Mouse (Mus musculus): ENCODE data around the gene Chst15. TPM values are rescaled to one million over a fixed set of nuclear protein-coding genes. Genes with fewer than 3 reads are reported as not detected.
A peak's percentile ranks its signal among the peaks of the same experiment; 100 is the strongest.

The Chst15 gene
- polyA plus RNA-seq, 1 experiment from 2014 or later, result 21.2 TPM

- Histone ChIP-seq H3K27ac (peak overlapping the region; percentile 62), H3K36me3 (no peaks in the 10 kb centered on the region), H3K4me2 (no peak overlapping the region), H3K4me1 (replicated peaks) (peaks cover 40% of the 10 kb centered on the region), H3K27me3 (peaks cover 8% of the 10 kb centered on the region; the same call in 1 of the 2 replicates), H3K4me3 (replicated peaks) (no peak overlapping the region), H3K9ac (replicated peaks) (no peak overlapping the region; the same call in 1 of the 2 replicates), H3K9me3 (peaks cover 5% of the 10 kb centered on the region; the same call in 1 of the 2 replicates)
- no peak for ATAC-seq (ENCODE audit: insufficient number of reproducible peaks, insufficient read depth, low FRiP score, low TSS enrichment, low read depth)
- WGBS, result 23% methylated on average over 3 of the region's 3 CpGs
Measured at GRCm38 (mm10) chr7:132187456-132187855, 129.6 kb downstream of the Chst15 start.

Other genes with a start within 250 kb of the Chst15 start
- 4.1 and 4.2 TPM in 2 replicates for gene Cpxm2, start 162.5 kb downstream of the Chst15 start, polyA plus RNA-seq (2016; fragmentation: Nextera tagmentation; extraction: Ambion mirVana)